Mouse (Mus musculus) testis, adult 2 months (tissue): ENCODE measurements around the gene Ppil3. TPM values are rescaled to one million over a fixed set of nuclear protein-coding genes. Genes with fewer than 3 reads are reported as not detected.

Experiments used
- H3K27ac ChIP-seq: fragments of 200-500 bp; 2 replicates; pipeline ENCODE4 v1.5.1; 2012; ENCODE audit warnings: low read depth, low read length; ENCODE audit not compliant: control insufficient read depth, insufficient read depth
- H3K27me3 ChIP-seq: fragments of 200-500 bp; 2 replicates; pipeline ENCODE4 v1.6.1; 2012; ENCODE audit warnings: mild to moderate bottlenecking, low read length, moderate library complexity; ENCODE audit not compliant: control insufficient read depth, insufficient read depth
- H3K36me3 ChIP-seq: fragments of 200-500 bp; 2 replicates; pipeline ENCODE4 v1.6.1; 2012; ENCODE audit warnings: mild to moderate bottlenecking, low read length; ENCODE audit not compliant: control insufficient read depth, insufficient read depth
- H3K4me1 ChIP-seq: fragments of 200-500 bp; 2 replicates; pipeline ENCODE4 v1.6.1; 2012; ENCODE audit warnings: low read length; ENCODE audit not compliant: control insufficient read depth, insufficient read depth
- H3K4me3 ChIP-seq: fragments of 200-500 bp; 2 replicates; pipeline ENCODE4 v1.5.1; 2012; ENCODE audit warnings: low read depth, mild to moderate bottlenecking, low read length, moderate library complexity, mixed read lengths; ENCODE audit not compliant: control insufficient read depth
- CTCF ChIP-seq: fragments of 200-500 bp; IDR thresholded peaks from 2 replicates; pipeline ENCODE4 v1.5.1; 2012; ENCODE audit warnings: low read depth, mild to moderate bottlenecking, inconsistent platforms, low read length, moderate library complexity; ENCODE audit not compliant: control insufficient read depth, insufficient read depth, insufficient replicate concordance
- POLR2A ChIP-seq: fragments of 200-500 bp; IDR thresholded peaks from 2 replicates; pipeline ENCODE4 v1.6.1; 2012; ENCODE audit warnings: low read depth, mild to moderate bottlenecking, inconsistent platforms, low read length, moderate library complexity; ENCODE audit not compliant: control insufficient read depth
- polyA plus RNA-seq: library from polyadenylated mRNA; depleted of rRNA; stranded (reverse); fragments of >200 nt; gene quantifications from 2 replicates; pipeline ENCODE4 v1.2.3, GENCODE M21; 2012

Gene Ppil3
- polyA plus RNA-seq, 1 experiment = 14.8 TPM

DNA sequence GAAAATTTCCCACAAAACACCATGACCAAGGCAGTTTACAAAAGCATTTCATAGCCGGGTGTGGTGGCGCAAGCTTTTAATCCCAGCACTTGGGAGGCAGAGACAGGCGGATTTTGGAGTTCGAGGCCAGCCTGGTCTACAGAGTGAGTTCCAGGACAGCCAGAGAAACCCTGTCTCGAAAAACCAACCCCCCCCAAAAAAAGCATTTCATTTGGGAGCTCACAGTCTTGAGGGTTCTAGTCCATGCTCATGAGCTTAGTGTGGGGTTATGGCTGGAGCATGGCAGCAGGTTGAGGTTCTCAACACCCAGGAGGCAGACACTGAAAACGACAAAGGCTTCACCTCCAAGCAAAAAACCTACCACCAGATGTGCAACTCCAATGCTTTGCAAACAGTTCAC is 37.1 kb downstream of the Ppil3 start:
- TF ChIP-seq POLR2A (no peak), CTCF (no peak)
- Histone ChIP-seq H3K4me3 (no peak overlapping the region), H3K27ac (no peak overlapping the region), H3K4me1 (no peaks in the 10 kb centered on the region), H3K27me3 (no peaks in the 10 kb centered on the region), H3K36me3 (peaks cover 3% of the 10 kb centered on the region)

DNA sequence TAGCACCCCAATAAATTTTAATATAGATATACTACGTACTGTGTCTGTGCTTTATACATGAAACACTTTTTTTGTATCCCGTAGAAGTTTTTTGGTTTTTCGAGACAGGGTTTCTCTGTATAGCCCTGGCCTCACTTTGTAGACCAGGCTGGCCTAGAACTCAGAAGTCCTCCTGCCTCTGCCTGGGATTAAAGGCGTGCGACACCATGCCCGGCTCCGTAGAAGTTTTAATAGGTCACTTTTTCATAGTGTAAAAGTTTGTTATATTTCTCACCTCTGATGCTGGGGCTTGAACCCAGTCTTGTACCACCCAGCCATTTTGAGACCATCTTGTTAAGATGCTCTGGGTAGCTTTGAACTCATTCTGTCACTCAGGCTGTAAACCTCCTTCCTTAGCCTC is 38.0 kb downstream of the Ppil3 start:
- H3K27ac ChIP-seq = no peak overlapping the region
- TF ChIP-seq CTCF (no peak), POLR2A (no peak)
- H3K4me3 ChIP-seq = no peak overlapping the region
- peaks cover 1% of the 10 kb centered on the region for H3K36me3 ChIP-seq
- no peaks in the 10 kb centered on the region for H3K27me3 ChIP-seq
- no peaks in the 10 kb centered on the region for H3K4me1 ChIP-seq

GRCm38 (mm10) chr1:58403745-58404144 is 41.5 kb downstream of the Ppil3 start:
- H3K36me3 ChIP-seq = peaks cover 1% of the 10 kb centered on the region
- no peak for TF ChIP-seq POLR2A
- no peak for TF ChIP-seq CTCF
- no peak overlapping the region for H3K27ac ChIP-seq
- H3K4me3 ChIP-seq = no peak overlapping the region
- no peaks in the 10 kb centered on the region for H3K27me3 ChIP-seq
- H3K4me1 ChIP-seq = no peaks in the 10 kb centered on the region

GRCm38 (mm10) chr1:58401396-58401795 is 43.9 kb downstream of the Ppil3 start:
- no peaks in the 10 kb centered on the region for H3K4me1 ChIP-seq
- TF ChIP-seq CTCF (no peak), POLR2A (no peak)
- H3K27ac ChIP-seq = no peak overlapping the region
- H3K36me3 ChIP-seq = peaks cover 1% of the 10 kb centered on the region
- H3K4me3 ChIP-seq = no peak overlapping the region
- H3K27me3 ChIP-seq = no peaks in the 10 kb centered on the region

DNA sequence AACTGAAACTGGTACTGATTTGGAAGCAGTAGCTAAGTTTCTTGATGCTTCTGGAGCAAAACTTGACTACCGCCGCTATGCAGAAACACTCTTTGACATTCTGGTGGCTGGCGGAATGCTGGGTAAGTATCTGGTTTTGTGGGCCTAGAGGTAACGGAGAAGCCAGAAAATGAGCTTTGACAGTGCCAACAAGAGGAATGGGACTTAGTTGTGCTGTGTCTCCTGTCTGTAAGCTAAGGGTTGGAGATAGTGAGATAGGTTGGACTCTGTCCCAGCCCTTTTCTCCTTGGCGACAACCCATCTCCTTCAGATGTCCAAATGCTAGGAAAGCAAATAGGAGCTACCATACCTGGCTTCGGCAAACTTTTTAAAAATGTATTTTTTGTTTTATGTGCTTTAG is 47.6 kb downstream of the Ppil3 start:
- Histone ChIP-seq H3K36me3 (no peaks in the 10 kb centered on the region; the same call in none of the 2 replicates), H3K4me3 (no peak overlapping the region)

DNA sequence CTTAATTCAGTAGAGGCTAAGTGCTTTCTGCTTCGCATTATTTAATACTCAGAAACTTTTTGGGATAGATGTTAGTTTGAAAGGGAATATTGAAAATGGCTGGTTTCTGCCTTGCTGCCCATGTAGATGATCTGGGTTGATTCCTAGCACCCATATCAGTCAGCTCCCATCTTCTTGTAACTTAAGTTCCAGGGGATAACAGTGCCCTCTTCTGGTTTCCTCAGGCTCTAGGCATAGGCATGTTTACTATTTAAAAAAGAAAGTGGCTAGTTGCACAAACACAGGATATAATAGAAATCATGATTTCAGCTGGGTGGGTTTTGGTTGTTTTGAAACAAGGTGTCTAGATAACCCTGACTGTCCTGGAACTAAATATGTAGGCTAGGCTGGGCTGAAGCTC is 49.1 kb downstream of the Ppil3 start:
- H3K4me3 ChIP-seq = no peak overlapping the region
- no peaks in the 10 kb centered on the region for H3K27me3 ChIP-seq
- no peak for TF ChIP-seq CTCF
- H3K4me1 ChIP-seq = peaks cover 2% of the 10 kb centered on the region
- H3K36me3 ChIP-seq = no peaks in the 10 kb centered on the region; the same call in 1 of the 2 replicates
- H3K27ac ChIP-seq = no peak overlapping the region

More for the DNA sequence above, 47.6 kb downstream of the Ppil3 start:
- Histone ChIP-seq H3K27ac (no peak overlapping the region), H3K4me1 (no peaks in the 10 kb centered on the region), H3K27me3 (no peaks in the 10 kb centered on the region)
- TF ChIP-seq POLR2A (no peak), CTCF (no peak)

- Histone ChIP-seq H3K27ac (no peak overlapping the region), H3K27me3 (no peaks in the 10 kb centered on the region), H3K36me3 (no peaks in the 10 kb centered on the region; the same call in 1 of the 2 replicates), H3K4me1 (peaks cover 2% of the 10 kb centered on the region), H3K4me3 (no peak overlapping the region)
- no peak for TF ChIP-seq POLR2A
- no peak for TF ChIP-seq CTCF
Measured at GRCm38 (mm10) chr1:58395341-58395740, 49.9 kb downstream of the Ppil3 start.
